Mouse (Mus musculus) embryonic stem cell, embryonic (primary cell): Measurements from ENCODE around the gene Ankzf1.

Experiments
- CTCF ChIA-PET, 4 experiments: fragments of 300-600 bp in 2 of 4; fragments of 350-600 bp in 2 of 4; sonication (Branson Sonifier 250); formaldehyde crosslinking; loops; one replicate each; lab custom pipeline; 2022; ENCODE audit warnings: inconsistent platforms in 2 of 4; lab: Charles Lee
- POLR2A ChIA-PET, 4 experiments: fragments of 300-600 bp in 2 of 4; fragments of 350-600 bp in 2 of 4; sonication (Branson Sonifier 250); formaldehyde crosslinking; loops; one replicate each; lab custom pipeline; 2022; ENCODE audit warnings: antibody characterized with exemption in 4 of 4, inconsistent platforms in 1 of 4; lab: Charles Lee

Gene Ankzf1

GRCm38 (mm10) chr1:75247071-75247930, 55.4 kb downstream of the Ankzf1 start:
- ChIA-PET CTCF (interaction anchor here in 2 of 4 experiments (0.6 to 1.5 kb wide), 2 partner anchors 70 to 166 kb away, joined by 3 read pairs; no protein-coding TSS in a partner anchor), POLR2A (interaction anchor here in 3 of 4 experiments (0.5 to 5.5 kb wide), 17 partner anchors 11 to 104 kb away, joined by 3 to 75 read pairs (median 9); partner anchors contain the start of genes Abcb6 (in 2 of the 3), Dnajb2 (in 2 of the 3), Dnpep (in 1 of the 3) and Tuba4a (in 1 of the 3))

GRCm38 (mm10) chr1:75248041-75248772, 56.3 kb downstream of the Ankzf1 start:
- CTCF ChIA-PET, result interaction anchor here in 2 of 4 experiments (0.5 to 0.8 kb wide), 2 partner anchors 15 to 196 kb away, joined by 3 to 4 read pairs; no protein-coding TSS in a partner anchor
- POLR2A ChIA-PET, result interaction anchor here in 2 of 4 experiments (1.0 to 5.5 kb wide), 5 partner anchors 12 to 69 kb away, joined by 3 to 37 read pairs (median 3); partner anchors contain the start of genes Dnajb2 (in 1 of the 2) and Dnpep (in 1 of the 2)
